Mouse (Mus musculus) heart, embryonic 12.5 days (tissue): ENCODE measurements at regions not wholly inside any gene's neighbourhood (a gene's known extent, or its start where the extent isn't known, plus 50 kb on each side); places are given as distances from the start of the nearest gene placed in this dataset.
A peak's percentile ranks its signal among the peaks of the same experiment; 100 is the strongest.

Experiments used
- ATAC-seq: fragments of 200-750 bp; cut with Nextera tagmentation; 2 replicates; pipeline ENCODE4 v1.8.0; 2017; ENCODE audit warnings: moderate TSS enrichment, moderate library complexity; ENCODE audit not compliant: insufficient number of reproducible peaks, low FRiP score
- H3K27ac ChIP-seq: fragments of 300-500 bp; sonication (generic); 2 replicates; pipeline ENCODE4 v1.5.1; 2016; ENCODE audit warnings: mild to moderate bottlenecking, moderate library complexity; ENCODE audit not compliant: poor library complexity, severe bottlenecking
- H3K27me3 ChIP-seq: fragments of 300-500 bp; sonication (generic); replicated peaks from 2 replicates; pipeline ENCODE4 v1.6.1; 2016; ENCODE audit warnings: mild to moderate bottlenecking, moderate library complexity
- H3K36me3 ChIP-seq: fragments of 300-500 bp; sonication (generic); 2 replicates; pipeline ENCODE4 v1.6.1; 2016; ENCODE audit warnings: mild to moderate bottlenecking, moderate library complexity
- H3K4me1 ChIP-seq: fragments of 300-500 bp; sonication (generic); replicated peaks from 2 replicates; pipeline ENCODE4 v1.6.1; 2016; ENCODE audit warnings: mild to moderate bottlenecking
- H3K4me2 ChIP-seq: fragments of 300-500 bp; sonication (generic); 2 replicates; pipeline ENCODE4 v1.6.1; 2016; ENCODE audit warnings: mild to moderate bottlenecking, moderate library complexity
- H3K4me3 ChIP-seq: fragments of 300-500 bp; sonication (generic); 2 replicates; pipeline ENCODE4 v1.5.1; 2016; ENCODE audit warnings: mild to moderate bottlenecking
- H3K9ac ChIP-seq: fragments of 300-500 bp; sonication (generic); 2 replicates; pipeline ENCODE4 v1.6.1; 2016; ENCODE audit warnings: mild to moderate bottlenecking, moderate library complexity
- H3K9me3 ChIP-seq: fragments of 300-500 bp; sonication (generic); replicated peaks from 2 replicates; pipeline ENCODE4 v1.6.1; 2016; ENCODE audit warnings: mild to moderate bottlenecking, moderate library complexity
- WGBS: fragments of 180-500 bp; shearing (Covaris S2); methylation state at CpG from one replicate; pipeline ENCODE4 v1.1.7; 2016; 5-methylcytosine and 5-hydroxymethylcytosine counted together

DNA sequence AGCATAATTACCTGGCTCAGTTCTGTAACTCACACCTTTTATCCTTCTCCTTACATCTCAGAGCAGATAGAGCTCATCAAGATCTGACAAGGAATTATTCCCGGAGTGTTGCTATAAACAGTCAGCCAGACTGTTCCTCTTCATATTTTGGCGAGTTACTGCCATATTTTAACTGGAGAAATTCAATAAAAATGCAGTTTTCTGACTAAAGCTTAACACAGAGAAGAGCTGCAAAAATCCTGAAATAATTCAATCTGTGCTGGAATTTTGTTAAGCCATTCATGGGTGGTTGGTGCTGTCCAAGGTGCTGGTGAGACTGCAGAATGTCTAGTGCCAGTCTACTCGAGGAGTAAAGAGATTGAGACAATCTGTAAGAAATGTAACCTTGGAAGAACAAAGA, 512.6 kb downstream of the Tm4sf1 start:
- Histone ChIP-seq H3K4me3 (no peak overlapping the region), H3K4me2 (no peak overlapping the region), H3K27ac (no peak overlapping the region), H3K36me3 (no peaks in the 10 kb centered on the region), H3K9ac (no peak overlapping the region), H3K27me3 (no peaks in the 10 kb centered on the region), H3K9me3 (no peaks in the 10 kb centered on the region), H3K4me1 (no peaks in the 10 kb centered on the region)
- ATAC-seq: no peak
- 35% methylated on average over 3 of the region's 3 CpGs for WGBS

DNA sequence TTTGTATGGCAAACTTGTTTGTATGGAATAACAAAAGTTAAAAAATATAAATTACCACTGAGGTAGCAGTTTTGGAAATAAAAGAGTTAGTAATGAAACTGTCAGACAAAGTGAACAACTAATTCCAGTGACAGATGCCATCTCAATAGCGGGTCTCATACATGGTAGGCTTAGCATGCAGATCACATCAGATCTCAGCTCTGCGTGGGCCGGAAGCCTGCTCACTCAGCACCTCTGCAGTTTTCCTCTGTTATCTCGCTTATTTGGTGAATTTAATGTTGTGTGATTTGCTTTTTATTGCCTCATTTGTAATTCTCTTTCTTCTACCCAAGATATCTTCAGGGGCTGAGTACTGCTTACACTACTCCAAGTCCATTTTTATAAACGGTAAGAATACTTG, 527.9 kb downstream of the Tm4sf1 start:
- Histone ChIP-seq H3K36me3 (no peaks in the 10 kb centered on the region), H3K4me2 (no peak overlapping the region), H3K9ac (no peak overlapping the region), H3K27ac (no peak overlapping the region), H3K27me3 (no peaks in the 10 kb centered on the region), H3K4me3 (no peak overlapping the region), H3K9me3 (no peaks in the 10 kb centered on the region), H3K4me1 (no peaks in the 10 kb centered on the region)
- no peak for ATAC-seq
- WGBS: 81% methylated on average over 5 of the region's 5 CpGs

DNA sequence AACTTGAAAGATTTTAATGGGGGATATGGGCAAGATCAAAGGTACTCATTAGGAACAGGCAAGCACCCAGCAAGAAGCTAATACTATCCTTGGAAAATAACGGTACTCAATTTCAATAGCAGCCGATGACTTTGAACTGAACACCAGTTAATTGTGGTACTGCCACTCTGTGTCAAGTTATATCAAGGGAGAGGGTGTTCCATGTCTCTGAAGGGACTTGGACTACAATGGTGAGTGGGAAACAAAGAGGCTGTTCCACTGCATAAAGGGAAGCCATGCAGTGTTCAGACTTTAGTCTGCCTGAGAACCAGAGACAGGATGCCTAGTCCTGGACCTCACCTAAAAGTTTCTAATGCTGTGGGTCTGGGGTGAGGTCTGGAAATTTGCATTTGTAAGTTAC, 531.6 kb downstream of the Tm4sf1 start:
- Histone ChIP-seq H3K9me3 (no peaks in the 10 kb centered on the region), H3K4me1 (no peaks in the 10 kb centered on the region), H3K36me3 (no peaks in the 10 kb centered on the region), H3K4me2 (no peak overlapping the region), H3K27ac (no peak overlapping the region), H3K27me3 (no peaks in the 10 kb centered on the region), H3K4me3 (no peak overlapping the region), H3K9ac (no peak overlapping the region)
- no peak for ATAC-seq
- 80% methylated on average over 2 of the region's 2 CpGs for WGBS

DNA sequence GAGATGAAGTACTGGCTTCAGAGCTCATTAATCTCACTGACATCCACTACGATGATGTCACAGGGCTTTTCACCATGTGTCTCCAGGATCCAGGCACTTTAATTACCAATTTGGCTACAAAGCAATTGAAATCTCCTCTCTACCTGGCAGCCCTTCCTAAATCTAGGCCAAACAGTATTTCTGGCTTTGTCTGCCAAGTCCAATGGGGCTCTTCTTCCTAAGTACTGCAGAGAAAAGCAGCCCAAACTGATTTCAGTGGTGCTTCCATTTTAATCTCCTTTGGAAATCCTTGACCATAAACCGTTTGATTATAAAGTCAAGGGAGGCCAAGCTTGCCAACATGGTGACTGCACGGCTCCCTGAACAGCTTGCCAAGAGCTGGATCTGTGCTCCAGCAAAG, 534.7 kb downstream of the Tm4sf1 start:
- H3K4me3 ChIP-seq: no peak overlapping the region
- no peak overlapping the region for H3K27ac ChIP-seq
- no peak overlapping the region for H3K9ac ChIP-seq
- no peaks in the 10 kb centered on the region for H3K9me3 ChIP-seq
- H3K36me3 ChIP-seq: no peaks in the 10 kb centered on the region
- no peak for ATAC-seq
- 79% methylated on average over 3 of the region's 3 CpGs for WGBS
- H3K4me1 ChIP-seq: no peaks in the 10 kb centered on the region
- H3K4me2 ChIP-seq: no peak overlapping the region
- no peaks in the 10 kb centered on the region for H3K27me3 ChIP-seq

DNA sequence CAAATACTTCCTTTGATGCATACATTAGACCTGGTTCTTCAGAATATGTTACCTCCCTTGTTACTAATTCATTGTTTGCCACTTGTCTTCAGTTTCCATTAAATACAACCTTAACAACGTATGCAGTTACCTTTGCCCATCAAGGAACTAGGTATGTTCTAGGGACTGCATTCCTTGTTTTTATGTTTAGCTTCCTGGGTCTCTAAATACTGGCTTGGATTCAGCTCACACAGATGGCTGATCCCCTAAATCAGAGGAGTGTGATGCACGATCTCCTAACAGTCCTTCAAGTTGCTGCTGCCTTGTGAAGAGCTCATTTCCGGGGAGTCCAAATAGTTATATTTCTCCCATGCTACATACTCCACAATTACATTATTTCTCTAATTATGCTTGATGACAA, 537.5 kb downstream of the Tm4sf1 start:
- Histone ChIP-seq H3K27ac (no peak overlapping the region), H3K9ac (no peak overlapping the region), H3K4me3 (no peak overlapping the region), H3K4me1 (no peaks in the 10 kb centered on the region), H3K27me3 (no peaks in the 10 kb centered on the region), H3K36me3 (no peaks in the 10 kb centered on the region), H3K9me3 (no peaks in the 10 kb centered on the region), H3K4me2 (no peak overlapping the region)
- ATAC-seq: no peak
- 81% methylated on average over 3 of the region's 3 CpGs for WGBS

DNA sequence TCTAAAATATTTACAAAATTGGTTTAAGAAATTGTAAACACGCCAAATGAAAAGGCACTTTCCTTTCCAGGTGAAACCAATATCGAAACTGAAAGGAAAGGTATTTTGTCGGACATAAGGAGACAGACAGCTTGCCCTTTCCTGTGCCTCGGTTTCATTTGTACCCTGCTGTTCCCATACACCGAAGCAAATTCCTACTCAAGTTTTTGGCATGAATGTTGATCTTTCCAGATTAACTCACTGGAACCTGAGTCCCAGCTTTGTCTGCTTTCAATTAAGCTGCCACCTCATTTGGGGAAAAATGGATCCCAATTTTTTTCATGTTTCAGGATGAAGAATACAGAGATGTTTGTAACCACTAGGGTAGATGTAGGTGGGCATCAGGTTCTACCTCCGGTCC, 537.9 kb downstream of the Tm4sf1 start:
- Histone ChIP-seq H3K4me3 (no peak overlapping the region), H3K9ac (no peak overlapping the region), H3K36me3 (no peaks in the 10 kb centered on the region), H3K4me1 (no peaks in the 10 kb centered on the region), H3K27ac (no peak overlapping the region), H3K27me3 (no peaks in the 10 kb centered on the region), H3K4me2 (no peak overlapping the region), H3K9me3 (no peaks in the 10 kb centered on the region)
- ATAC-seq: no peak
- WGBS: 83% methylated on average over 6 of the region's 6 CpGs

DNA sequence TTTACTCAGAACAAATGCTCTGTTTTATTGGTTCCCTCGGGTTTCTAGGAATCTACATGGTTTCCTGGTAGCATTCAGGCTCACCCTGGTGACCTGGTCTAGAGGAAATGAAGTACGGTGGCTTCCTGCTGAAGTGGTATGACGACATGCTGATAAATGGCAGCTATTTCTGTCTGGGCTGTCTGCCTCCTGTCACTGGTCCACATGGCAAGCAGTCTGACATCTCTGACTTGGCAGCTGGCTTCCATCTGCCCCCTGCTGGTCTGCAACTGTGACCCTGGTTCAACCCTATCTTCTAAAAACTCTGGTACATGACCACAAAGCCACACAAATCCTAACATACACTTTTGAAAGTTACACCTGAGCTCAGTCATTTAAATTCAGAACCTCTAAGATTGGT, 548.1 kb downstream of the Tm4sf1 start:
- WGBS: 5% methylated on average over 3 of the region's 3 CpGs
- Histone ChIP-seq H3K36me3 (no peaks in the 10 kb centered on the region), H3K4me1 (peaks cover 7% of the 10 kb centered on the region), H3K27ac (peak overlapping the region; percentile 29; the same call in 1 of the 2 replicates), H3K9me3 (no peaks in the 10 kb centered on the region), H3K27me3 (no peaks in the 10 kb centered on the region), H3K4me3 (no peak overlapping the region), H3K9ac (no peak overlapping the region), H3K4me2 (no peak overlapping the region; the same call in 1 of the 2 replicates)
- peak; percentile 87 for ATAC-seq

DNA sequence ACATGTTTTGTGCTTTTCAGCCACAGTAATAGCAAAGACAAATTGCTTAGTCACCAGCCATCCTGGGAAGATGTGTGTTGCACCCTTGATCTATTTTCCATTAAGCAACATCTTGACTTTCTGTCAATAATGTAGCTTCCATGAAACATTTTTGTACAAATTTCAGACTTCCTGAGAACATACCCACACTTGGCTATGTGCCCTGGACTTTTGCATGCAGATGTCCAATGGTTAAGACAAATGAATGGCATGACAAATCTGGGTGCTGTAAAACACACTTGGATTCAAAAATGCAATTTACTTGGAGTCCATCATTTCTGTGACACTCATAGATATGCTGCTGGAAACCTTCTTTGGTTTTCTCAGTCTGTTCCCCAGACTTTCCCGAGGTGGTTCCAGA, 549.9 kb downstream of the Tm4sf1 start:
- Histone ChIP-seq H3K4me2 (no peak overlapping the region), H3K27ac (no peak overlapping the region), H3K9me3 (no peaks in the 10 kb centered on the region), H3K9ac (no peak overlapping the region), H3K4me1 (peaks cover 7% of the 10 kb centered on the region), H3K36me3 (no peaks in the 10 kb centered on the region), H3K27me3 (no peaks in the 10 kb centered on the region), H3K4me3 (no peak overlapping the region)
- 68% methylated on average over 1 of the region's 1 CpGs for WGBS
- no peak for ATAC-seq

DNA sequence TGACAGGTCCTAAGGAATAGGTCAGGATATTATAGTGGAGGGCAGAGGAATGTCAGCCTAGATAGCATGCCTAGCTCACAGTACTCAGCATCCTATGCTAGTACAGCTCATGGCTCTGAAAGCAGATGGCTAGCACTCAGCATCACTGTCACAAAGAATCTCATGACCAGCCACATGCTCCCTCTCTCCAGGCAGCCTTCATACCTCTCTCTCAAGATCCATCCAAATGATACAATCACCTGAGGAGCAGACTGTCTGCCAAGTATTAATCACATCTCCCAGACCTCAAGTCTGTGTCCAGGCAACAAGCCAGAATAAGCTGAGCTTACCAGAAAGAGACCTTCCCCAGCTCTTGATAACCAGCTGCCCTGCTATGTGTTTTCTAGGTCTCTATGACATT, 557.4 kb upstream of the Nbea start:
- H3K27me3 ChIP-seq: no peaks in the 10 kb centered on the region
- no peaks in the 10 kb centered on the region for H3K36me3 ChIP-seq
- no peak overlapping the region for H3K9ac ChIP-seq
- no peak overlapping the region for H3K4me3 ChIP-seq
- H3K27ac ChIP-seq: no peak overlapping the region
- H3K9me3 ChIP-seq: no peaks in the 10 kb centered on the region
- no peak for ATAC-seq
- no peak overlapping the region for H3K4me2 ChIP-seq
- H3K4me1 ChIP-seq: no peaks in the 10 kb centered on the region

DNA sequence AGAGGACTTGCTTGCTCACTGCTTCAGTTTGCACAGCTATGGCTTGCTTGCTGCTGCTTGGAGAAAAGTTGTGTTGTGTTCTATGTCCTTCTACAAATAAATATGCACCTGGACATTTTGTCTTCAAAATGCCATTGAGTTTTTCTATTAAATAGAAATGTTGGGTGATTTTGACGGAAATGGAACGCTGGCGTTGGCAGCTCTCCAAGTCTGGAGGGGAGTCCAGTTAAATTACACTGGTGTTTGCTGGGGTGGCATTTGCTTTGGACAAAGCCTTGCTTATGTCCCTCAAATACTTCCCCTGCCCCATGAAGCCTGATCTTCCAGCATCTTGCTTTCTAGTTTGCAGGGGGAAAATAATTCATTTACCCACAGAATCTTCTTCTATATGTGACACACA, 556.0 kb upstream of the Nbea start:
- no peaks in the 10 kb centered on the region for H3K9me3 ChIP-seq
- H3K27ac ChIP-seq: no peak overlapping the region
- H3K4me3 ChIP-seq: no peak overlapping the region
- WGBS: 72% methylated on average over 3 of the region's 3 CpGs
- ATAC-seq: no peak
- no peaks in the 10 kb centered on the region for H3K27me3 ChIP-seq
- no peak overlapping the region for H3K9ac ChIP-seq
- no peak overlapping the region for H3K4me2 ChIP-seq
- H3K36me3 ChIP-seq: no peaks in the 10 kb centered on the region
- H3K4me1 ChIP-seq: no peaks in the 10 kb centered on the region

DNA sequence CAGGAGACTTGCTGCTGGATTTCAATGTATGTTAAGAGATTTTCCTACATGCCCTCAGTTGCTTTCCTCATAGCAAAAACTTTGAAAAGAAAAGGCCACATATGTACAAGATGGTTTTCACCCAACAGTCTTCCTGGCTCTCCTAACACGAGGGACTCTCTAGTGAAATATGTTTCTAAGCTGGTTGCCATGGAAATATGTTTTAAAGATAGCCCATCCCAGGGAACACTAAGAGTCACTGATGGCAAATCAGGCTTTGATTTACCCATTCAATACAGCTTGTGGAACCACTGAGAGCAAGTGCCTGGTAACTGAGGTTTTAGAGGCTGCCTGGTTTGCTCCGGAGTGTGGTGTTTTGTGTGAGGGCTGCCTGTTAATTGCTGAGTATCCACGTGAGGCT, 547.3 kb upstream of the Nbea start:
- no peak for ATAC-seq
- whole genome bisulfite sequencing: 47% methylated on average over 3 of the region's 3 CpGs
- Histone ChIP-seq H3K4me1 (no peaks in the 10 kb centered on the region), H3K4me3 (no peak overlapping the region), H3K9ac (no peak overlapping the region), H3K27me3 (no peaks in the 10 kb centered on the region), H3K4me2 (no peak overlapping the region), H3K9me3 (0 out of 2 replicates have a peak, but pooled peaks cover 3% of the 10 kb centered on the region), H3K36me3 (no peaks in the 10 kb centered on the region), H3K27ac (no peak overlapping the region)

DNA sequence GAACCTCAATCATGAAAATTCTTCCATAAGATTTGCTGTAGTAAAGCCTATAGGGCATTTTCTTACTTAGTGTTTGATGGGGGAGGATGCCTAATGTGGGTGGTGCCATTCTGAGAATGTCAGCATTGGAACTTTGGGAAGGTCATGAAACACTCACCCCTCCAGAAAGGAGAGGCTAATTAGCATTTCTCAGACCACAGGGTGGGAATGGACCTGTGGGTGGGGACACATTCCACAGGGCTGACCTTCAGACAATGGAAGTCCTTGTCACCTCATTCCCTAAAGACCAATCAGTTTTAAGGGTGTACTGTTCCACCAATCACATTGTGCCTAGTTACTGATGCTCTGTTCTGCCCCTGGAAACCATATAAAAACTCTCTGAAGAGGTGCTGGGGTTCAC, 541.5 kb upstream of the Nbea start:
- no peak overlapping the region for H3K9ac ChIP-seq
- H3K4me1 ChIP-seq: no peaks in the 10 kb centered on the region
- no peaks in the 10 kb centered on the region for H3K36me3 ChIP-seq
- no peak overlapping the region for H3K27ac ChIP-seq
- no peaks in the 10 kb centered on the region for H3K27me3 ChIP-seq
- H3K9me3 ChIP-seq: 0 out of 2 replicates have a peak, but pooled peaks cover 3% of the 10 kb centered on the region
- no peak for ATAC-seq
- H3K4me3 ChIP-seq: no peak overlapping the region
- H3K4me2 ChIP-seq: no peak overlapping the region
